Mouse (Mus musculus) CH12.LX (cell line): ENCODE measurements around the gene Pclo.

Source experiments
- CTCF ChIP-seq, 2 experiments: IDR thresholded peaks in 1 of 2; conservative IDR thresholded peaks in 1 of 2; 2 replicates each; pipeline ENCODE4 v1.5.1; 2011 to 2012; ENCODE audit warnings: low read depth in 2 of 2, low read length in 2 of 2, improper control_type of control experiment in 1 of 2, inconsistent platforms in 1 of 2, mild to moderate bottlenecking in 1 of 2, moderate library complexity in 1 of 2
- E2F4 ChIP-seq: IDR thresholded peaks from 2 replicates; pipeline ENCODE4 v1.6.1; 2011; ENCODE audit warnings: low read depth, low read length, improper control_type of control experiment; ENCODE audit not compliant: insufficient replicate concordance
- EP300 ChIP-seq: IDR thresholded peaks from 2 replicates; pipeline ENCODE4 v1.6.1; 2011; ENCODE audit warnings: low read length, improper control_type of control experiment
- ETS1 ChIP-seq: conservative IDR thresholded peaks from 2 replicates; pipeline ENCODE4 v1.6.1; 2012; ENCODE audit warnings: low read depth, mild to moderate bottlenecking, inconsistent platforms, low read length, improper control_type of control experiment, moderate library complexity
- HCFC1 ChIP-seq: IDR thresholded peaks from 2 replicates; pipeline ENCODE4 v1.6.1; 2012; ENCODE audit warnings: low read depth, mild to moderate bottlenecking, inconsistent platforms, low read length, improper control_type of control experiment
- MYC ChIP-seq: IDR thresholded peaks from 2 replicates; pipeline ENCODE4 v1.6.1; 2011; ENCODE audit warnings: low read depth, mild to moderate bottlenecking, improper control_type of control experiment, low read length
- POLR2A ChIP-seq: IDR thresholded peaks from 2 replicates; pipeline ENCODE4 v1.6.1; 2011; ENCODE audit warnings: low read depth, mild to moderate bottlenecking, improper control_type of control experiment, low read length
- POLR2AphosphoS2 ChIP-seq: IDR thresholded peaks from 2 replicates; pipeline ENCODE4 v1.6.1; 2011; ENCODE audit warnings: low read depth, low read length, improper control_type of control experiment
- RAD21 ChIP-seq: IDR thresholded peaks from 2 replicates; pipeline ENCODE4 v1.6.1; 2011; ENCODE audit warnings: low read depth, mild to moderate bottlenecking, low read length, improper control_type of control experiment, moderate library complexity
- TCF12 ChIP-seq: IDR thresholded peaks from 2 replicates; pipeline ENCODE4 v1.6.1; 2014; ENCODE audit warnings: low read depth, mild to moderate bottlenecking, inconsistent platforms, low read length, improper control_type of control experiment
- USF1 ChIP-seq: IDR thresholded peaks from 2 replicates; pipeline ENCODE4 v1.6.1; 2014; ENCODE audit warnings: low read depth, mild to moderate bottlenecking, inconsistent platforms, low read length, improper control_type of control experiment

DNA sequence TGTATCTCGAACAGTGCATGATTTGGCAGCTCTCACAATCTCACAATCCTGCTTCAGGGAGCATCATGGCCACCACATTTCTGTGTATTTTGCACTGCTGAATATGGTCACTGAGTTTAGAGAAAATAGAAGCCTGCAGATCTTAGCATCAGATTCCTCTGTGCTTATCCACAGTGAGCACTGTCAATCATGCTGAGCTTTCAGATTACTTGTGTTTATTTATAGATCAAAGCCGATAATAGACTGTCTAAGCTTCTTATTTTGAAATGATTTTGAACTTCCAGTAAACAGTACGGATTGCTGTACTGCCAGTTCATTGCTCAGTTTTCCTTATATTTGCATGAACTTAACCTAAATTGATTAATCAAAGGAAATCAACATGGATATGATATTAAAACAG, 208.9 kb downstream of the Pclo start:
- TF ChIP-seq POLR2A (no peak), POLR2AphosphoS2 (no peak), EP300 (no peak), CTCF (conservative IDR thresholded peaks at IDR 0.05 in 1 of 2, IDR thresholded peaks at IDR 0.05 in 1 of 2; ENCODE audit: low read depth in 2 of 2, low read length in 2 of 2) (no peak), MYC (no peak), USF1 (no peak), ETS1 (no peak), E2F4 (no peak), HCFC1 (no peak), TCF12 (no peak), RAD21 (no peak)
